Mouse (Mus musculus) kidney, adult 2 months (tissue): ENCODE measurements around the gene Setd6.

Experiments used
- CTCF ChIP-seq: fragments of 200-500 bp; conservative IDR thresholded peaks from 2 replicates; pipeline ENCODE4 v1.5.1; 2011; ENCODE audit warnings: low read depth, mild to moderate bottlenecking, control low read depth, low read length, moderate library complexity, mixed read lengths; ENCODE audit not compliant: insufficient read depth, insufficient read length
- POLR2A ChIP-seq: fragments of 200-500 bp; IDR thresholded peaks from one replicate; pipeline ENCODE4 v1.6.1; 2011; ENCODE audit warnings: low read depth, low read length, control low read depth

DNA sequence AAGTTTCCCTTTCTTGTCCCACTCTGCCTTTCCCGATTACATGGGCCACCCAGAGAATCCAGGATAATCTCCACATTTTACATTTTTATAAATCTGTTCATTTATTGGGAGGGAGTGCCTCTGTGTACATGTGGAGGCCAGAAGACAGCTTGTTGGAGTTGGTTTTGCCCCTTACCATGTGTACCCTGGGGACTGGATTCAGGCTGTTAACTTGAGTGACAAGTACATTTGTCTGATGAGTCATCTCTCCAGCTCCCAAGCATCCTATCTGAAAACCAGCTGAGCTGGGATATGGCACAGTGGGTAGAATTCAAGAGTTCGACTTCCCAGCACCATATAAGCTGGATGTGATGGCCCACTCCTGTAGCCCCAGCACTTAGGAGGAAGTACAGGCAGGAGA, 45.7 kb upstream of the Setd6 start:
- TF ChIP-seq CTCF (no peak), POLR2A (no peak)
